Mouse (Mus musculus): ENCODE data around the gene Txndc2.

The Txndc2 gene

GRCm38 (mm10) chr17:65611721-65612120 lies 30.2 kb downstream of the Txndc2 start:
- no peak for DNase-seq

GRCm38 (mm10) chr17:65608743-65609142 lies 33.2 kb downstream of the Txndc2 start:
- DNase-seq: no peak

- no peak for DNase-seq
Measured at GRCm38 (mm10) chr17:65608312-65608687, 33.7 kb downstream of the Txndc2 start.

- DNase-seq: no peak
Measured at GRCm38 (mm10) chr17:65607574-65608311, 34.2 kb downstream of the Txndc2 start.

- no peak for DNase-seq
Measured at GRCm38 (mm10) chr17:65606014-65606413, 36.0 kb downstream of the Txndc2 start.

- no peak for DNase-seq
Measured at GRCm38 (mm10) chr17:65604892-65605291, 37.1 kb downstream of the Txndc2 start.

- no peak for DNase-seq
Measured at GRCm38 (mm10) chr17:65604315-65604714, 37.7 kb downstream of the Txndc2 start.

- DNase-seq: no peak
Measured at GRCm38 (mm10) chr17:65597857-65598486, 44.0 kb downstream of the Txndc2 start.

GRCm38 (mm10) chr17:65594687-65595086 lies 47.3 kb downstream of the Txndc2 start:
- no peak for DNase-seq
